Mouse (Mus musculus) kidney, adult 2 months (tissue): ENCODE data around the gene Flvcr1. TPM values are rescaled to one million over a fixed set of nuclear protein-coding genes. Genes with fewer than 3 reads are reported as not detected.

Experiments
- DNase-seq: peaks from one replicate; pipeline ENCODE4 v3.0.0; 2021
- H3K27ac ChIP-seq: fragments of 200-500 bp; 2 replicates; pipeline ENCODE4 v1.5.1; 2012; ENCODE audit warnings: low read depth, low read length, control low read depth, inconsistent platforms; ENCODE audit not compliant: insufficient read depth
- H3K27me3 ChIP-seq: fragments of 200-500 bp; replicated peaks from 2 replicates; pipeline ENCODE4 v1.6.1; 2012; ENCODE audit warnings: mild to moderate bottlenecking, moderate library complexity, low read length, inconsistent platforms; ENCODE audit not compliant: control insufficient read depth, insufficient read depth
- H3K36me3 ChIP-seq: fragments of 200-500 bp; 2 replicates; pipeline ENCODE4 v1.6.1; 2012; ENCODE audit warnings: mild to moderate bottlenecking, moderate library complexity, low read length, inconsistent platforms; ENCODE audit not compliant: control insufficient read depth, insufficient read depth
- H3K4me1 ChIP-seq: fragments of 200-500 bp; 2 replicates; pipeline ENCODE4 v1.6.1; 2011; ENCODE audit warnings: low read length; ENCODE audit not compliant: control insufficient read depth, insufficient read depth
- H3K4me3 ChIP-seq: fragments of 200-500 bp; 2 replicates; pipeline ENCODE4 v1.5.1; 2011; ENCODE audit warnings: mild to moderate bottlenecking, low read depth, low read length, control low read depth; ENCODE audit not compliant: insufficient read depth
- CTCF ChIP-seq: fragments of 200-500 bp; conservative IDR thresholded peaks from 2 replicates; pipeline ENCODE4 v1.5.1; 2011; ENCODE audit warnings: low read depth, mild to moderate bottlenecking, control low read depth, low read length, moderate library complexity, mixed read lengths; ENCODE audit not compliant: insufficient read depth, insufficient read length
- POLR2A ChIP-seq: fragments of 200-500 bp; IDR thresholded peaks from one replicate; pipeline ENCODE4 v1.6.1; 2011; ENCODE audit warnings: low read depth, low read length, control low read depth
- WGBS: fragments of 180-500 bp; shearing (Covaris S2); methylation state at CpG from one replicate; pipeline ENCODE4 v1.1.7; 2018; 5-methylcytosine and 5-hydroxymethylcytosine counted together
- polyA plus RNA-seq: library from polyadenylated mRNA; depleted of rRNA; stranded (reverse); fragments of >200 nt; gene quantifications from 2 replicates; pipeline ENCODE4 v1.2.3, GENCODE M21; 2012

Flvcr1 gene
- polyA plus RNA-seq, 1 experiment: 10.8 TPM

GRCm38 (mm10) chr1:190978511-190979073 lies 47.4 kb downstream of the Flvcr1 start:
- no peaks in the 10 kb centered on the region for H3K4me1 ChIP-seq
- H3K4me3 ChIP-seq: peak overlapping the region; percentile 47
- TF ChIP-seq CTCF (no peak), POLR2A (no peak)
- no peaks in the 10 kb centered on the region for H3K27me3 ChIP-seq
- no peak overlapping the region for H3K27ac ChIP-seq
- 1% methylated on average over 46 of the region's 46 CpGs for WGBS
- H3K36me3 ChIP-seq: no peaks in the 10 kb centered on the region
- no peak for DNase-seq

GRCm38 (mm10) chr1:190978001-190978400 lies 48.0 kb downstream of the Flvcr1 start:
- Histone ChIP-seq H3K27ac (no peak overlapping the region), H3K27me3 (no peaks in the 10 kb centered on the region), H3K4me1 (no peaks in the 10 kb centered on the region), H3K4me3 (peak overlapping the region; percentile 47), H3K36me3 (no peaks in the 10 kb centered on the region)
- 5% methylated on average over 22 of the region's 22 CpGs for WGBS
- DNase-seq: no peak
- TF ChIP-seq POLR2A: no peak
- no peak for TF ChIP-seq CTCF

GRCm38 (mm10) chr1:190976887-190977573 lies 48.9 kb downstream of the Flvcr1 start:
- DNase-seq: no peak
- H3K27me3 ChIP-seq: no peaks in the 10 kb centered on the region
- no peaks in the 10 kb centered on the region for H3K4me1 ChIP-seq
- no peak for TF ChIP-seq POLR2A
- no peak for TF ChIP-seq CTCF
- H3K4me3 ChIP-seq: no peak overlapping the region
- WGBS: 45% methylated on average over 11 of the region's 11 CpGs
- no peak overlapping the region for H3K27ac ChIP-seq
- H3K36me3 ChIP-seq: no peaks in the 10 kb centered on the region

GRCm38 (mm10) chr1:190974833-190975232 lies 51.1 kb downstream of the Flvcr1 start:
- Histone ChIP-seq H3K27me3 (no peaks in the 10 kb centered on the region), H3K27ac (no peak overlapping the region), H3K36me3 (no peaks in the 10 kb centered on the region), H3K4me1 (no peaks in the 10 kb centered on the region), H3K4me3 (no peak overlapping the region)
- WGBS: 79% methylated on average over 1 of the region's 1 CpGs
- no peak for DNase-seq
- TF ChIP-seq CTCF (no peak), POLR2A (no peak)

GRCm38 (mm10) chr1:190974191-190974590 lies 51.8 kb downstream of the Flvcr1 start:
- H3K36me3 ChIP-seq: no peaks in the 10 kb centered on the region
- H3K4me3 ChIP-seq: no peak overlapping the region
- no peaks in the 10 kb centered on the region for H3K27me3 ChIP-seq
- TF ChIP-seq CTCF (no peak), POLR2A (no peak)
- no peak for DNase-seq
- WGBS: 88% methylated on average over 8 of the region's 8 CpGs
- H3K27ac ChIP-seq: no peak overlapping the region
- no peaks in the 10 kb centered on the region for H3K4me1 ChIP-seq

- no peaks in the 10 kb centered on the region for H3K27me3 ChIP-seq
- 68% methylated on average over 7 of the region's 7 CpGs for WGBS
- no peaks in the 10 kb centered on the region for H3K36me3 ChIP-seq
- H3K4me3 ChIP-seq: no peak overlapping the region
- no peak for TF ChIP-seq CTCF
- TF ChIP-seq POLR2A: no peak
- no peaks in the 10 kb centered on the region for H3K4me1 ChIP-seq
- H3K27ac ChIP-seq: no peak overlapping the region
- no peak for DNase-seq
Observed at GRCm38 (mm10) chr1:190972612-190973192, 53.3 kb downstream of the Flvcr1 start.

GRCm38 (mm10) chr1:190971708-190972610 lies 54.0 kb downstream of the Flvcr1 start:
- no peaks in the 10 kb centered on the region for H3K36me3 ChIP-seq
- WGBS: 87% methylated on average over 14 of the region's 14 CpGs
- H3K4me3 ChIP-seq: no peak overlapping the region
- no peak for DNase-seq
- no peaks in the 10 kb centered on the region for H3K4me1 ChIP-seq
- no peak for TF ChIP-seq POLR2A
- TF ChIP-seq CTCF: no peak
- H3K27ac ChIP-seq: no peak overlapping the region
- H3K27me3 ChIP-seq: no peaks in the 10 kb centered on the region
